Mouse (Mus musculus): ENCODE measurements around the gene Lpar5.
A peak's percentile ranks its signal among the peaks of the same experiment; 100 is the strongest.

The Lpar5 gene

GRCm38 (mm10) chr6:125129710-125130402 is 62.1 kb downstream of the Lpar5 start:
- DNase-seq, result no peak

- DNase-seq, result peak; percentile 90
Observed at GRCm38 (mm10) chr6:125131302-125132156, 63.8 kb downstream of the Lpar5 start, which contains the start of gene Nop2. Gene Nop2 (plus strand): TSS chr6:125131909.

Measured in kidney, adult 9 months (tissue).